Mouse (Mus musculus): ENCODE measurements around the gene Usp6nl. TPM values are rescaled to one million over a fixed set of nuclear protein-coding genes. Genes with fewer than 3 reads are reported as not detected.
A peak's percentile ranks its signal among the peaks of the same experiment; 100 is the strongest.

Gene Usp6nl
- total and polyA plus RNA-seq, 3 experiments: 8.9 to 67.1 (median 24.8) TPM

DNA sequence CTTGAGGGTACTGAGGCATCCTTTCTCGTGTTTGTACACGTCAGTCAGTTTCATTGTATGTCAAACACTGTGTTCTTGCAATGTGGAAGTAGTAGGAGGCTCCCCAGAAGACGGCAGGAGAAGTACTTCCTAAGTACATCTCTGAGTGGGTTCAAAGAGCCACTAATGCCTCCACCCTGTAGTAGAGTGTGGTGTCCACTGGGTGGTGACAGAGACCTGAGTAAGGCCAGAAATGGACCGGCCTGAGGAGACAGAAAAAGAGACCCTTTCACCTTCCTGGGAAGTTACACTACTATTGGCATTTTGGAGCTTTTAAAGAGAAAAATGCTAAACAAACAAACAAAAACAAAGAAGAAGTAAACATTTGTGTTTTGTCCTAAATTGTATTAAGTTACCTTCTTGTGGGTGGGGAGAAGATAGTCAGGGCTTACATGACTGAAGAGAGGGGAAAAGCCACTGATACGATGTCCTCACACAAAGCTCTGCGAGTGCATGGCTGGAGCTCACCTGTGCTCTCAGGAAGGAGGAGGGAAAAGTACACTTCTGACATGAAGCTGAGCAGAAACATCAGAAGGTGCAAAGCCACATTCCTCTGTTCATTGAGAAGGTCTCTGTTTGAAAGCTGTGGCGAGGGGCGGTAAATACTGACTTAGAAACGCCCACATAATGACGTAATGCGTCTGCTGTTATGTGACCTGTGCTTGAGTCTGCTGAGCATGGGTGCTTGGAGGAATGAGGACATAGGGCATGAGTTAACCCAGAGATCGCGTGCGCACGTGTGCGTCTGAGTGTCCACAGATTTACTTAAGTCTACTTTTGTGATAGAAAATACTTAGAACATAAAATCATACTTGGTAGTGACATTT lies 113.9 kb downstream of the Usp6nl start:
- H3K27ac ChIP-seq (ENCODE audit: control insufficient read depth, low read depth, low read length): no peak overlapping the region
- H3K79me2 ChIP-seq (ENCODE audit: control insufficient read depth, insufficient read depth, low read length, poor library complexity): no peaks in the 10 kb centered on the region
- H3K36me3 ChIP-seq (ENCODE audit: control insufficient read depth in 1 of 2, insufficient read depth in 2 of 2, low read length in 2 of 2): peaks cover 0 to 9% of the 10 kb centered on the region in 2 experiments; a peak in 2 of 4 replicates
- DNase-seq (ENCODE audit: low read depth, low spot score): peak; percentile 46
- TF ChIP-seq ETS1 (IDR thresholded peaks at IDR 0.05; ENCODE audit: low read depth, low read length) (no peak), ZC3H11A (IDR thresholded peaks at IDR 0.05; ENCODE audit: low read depth, low read length) (no peak), SMC3 (IDR thresholded peaks at IDR 0.05; ENCODE audit: low read depth, low read length) (peak; percentile 59), UBTF (IDR thresholded peaks at IDR 0.05; ENCODE audit: borderline replicate concordance, insufficient read depth, low read depth, low read length) (no peak), POLR2AphosphoS2 (IDR thresholded peaks at IDR 0.05; ENCODE audit: low read length) (no peak), MEF2A (IDR thresholded peaks at IDR 0.05; ENCODE audit: extremely low read depth, insufficient replicate concordance, low read depth, low read length, poor library complexity, severe bottlenecking) (no peak), RAD21 (IDR thresholded peaks at IDR 0.05; ENCODE audit: low read depth, low read length) (peak; percentile 64), CTCF (IDR thresholded peaks at IDR 0.05 in 2 of 3, conservative IDR thresholded peaks at IDR 0.05 in 1 of 3; ENCODE audit: control insufficient read depth in 1 of 3, insufficient read depth in 1 of 3, low read depth in 2 of 3, low read length in 3 of 3, poor library complexity in 1 of 3, severe bottlenecking in 1 of 3) (peak; percentile 31 to 61 (median 35))
- no peak overlapping the region for H3K4me3 ChIP-seq (ENCODE audit: control insufficient read depth in 1 of 2, insufficient read depth in 1 of 2, low read depth in 2 of 2, low read length in 2 of 2)
- no peaks in the 10 kb centered on the region for H3K27me3 ChIP-seq (ENCODE audit: control insufficient read depth in 1 of 2, insufficient read depth in 2 of 2, low read length in 2 of 2)
- no peak overlapping the region for H3K9ac ChIP-seq (ENCODE audit: control insufficient read depth, low read depth, low read length, poor library complexity, severe bottlenecking)
- H3K4me1 ChIP-seq (ENCODE audit: control insufficient read depth in 1 of 2, insufficient read depth in 2 of 2, low read length in 2 of 2): no peaks in the 10 kb centered on the region
- no peaks in the 10 kb centered on the region for H3K9me3 ChIP-seq (replicated peaks; ENCODE audit: insufficient read depth, low read length)

GRCm38 (mm10) chr2:6441688-6442087 lies 119.2 kb downstream of the Usp6nl start:
- peaks cover 6 to 14% of the 10 kb centered on the region in 2 experiments for H3K4me1 ChIP-seq (ENCODE audit: control insufficient read depth in 1 of 2, insufficient read depth in 2 of 2, low read length in 2 of 2)
- H3K9me3 ChIP-seq (replicated peaks; ENCODE audit: insufficient read depth, low read length): no peaks in the 10 kb centered on the region
- no peak overlapping the region for H3K9ac ChIP-seq (ENCODE audit: control insufficient read depth, low read depth, low read length, poor library complexity, severe bottlenecking)
- DNase-seq (ENCODE audit: low read depth, low spot score): no peak
- no peak overlapping the region for H3K4me3 ChIP-seq (ENCODE audit: control insufficient read depth in 1 of 2, insufficient read depth in 1 of 2, low read depth in 2 of 2, low read length in 2 of 2)
- TF ChIP-seq MAZ (IDR thresholded peaks at IDR 0.05; ENCODE audit: low read depth, low read length): no peak
- no peak for TF ChIP-seq GABPA (IDR thresholded peaks at IDR 0.05; ENCODE audit: low read depth, low read length)
- no peak for TF ChIP-seq ZKSCAN1 (IDR thresholded peaks at IDR 0.05; ENCODE audit: low read depth, low read length)
- TF ChIP-seq KAT2A (conservative IDR thresholded peaks at IDR 0.05; ENCODE audit: low read depth, low read length): no peak
- H3K36me3 ChIP-seq (ENCODE audit: control insufficient read depth in 1 of 2, insufficient read depth in 2 of 2, low read length in 2 of 2): peaks cover 7 to 13% of the 10 kb centered on the region in 2 experiments
- no peaks in the 10 kb centered on the region for H3K27me3 ChIP-seq (ENCODE audit: control insufficient read depth in 1 of 2, insufficient read depth in 2 of 2, low read length in 2 of 2)
- H3K79me2 ChIP-seq (ENCODE audit: control insufficient read depth, insufficient read depth, low read length, poor library complexity): no peaks in the 10 kb centered on the region
- H3K27ac ChIP-seq (ENCODE audit: control insufficient read depth, low read depth, low read length): no peak overlapping the region

- Histone ChIP-seq H3K36me3 (ENCODE audit: control insufficient read depth in 1 of 2, insufficient read depth in 2 of 2, low read length in 2 of 2) (peaks cover 4 to 13% of the 10 kb centered on the region in 2 experiments), H3K79me2 (ENCODE audit: control insufficient read depth, insufficient read depth, low read length, poor library complexity) (no peaks in the 10 kb centered on the region), H3K27me3 (ENCODE audit: control insufficient read depth in 1 of 2, insufficient read depth in 2 of 2, low read length in 2 of 2) (no peaks in the 10 kb centered on the region), H3K9ac (ENCODE audit: control insufficient read depth, low read depth, low read length, poor library complexity, severe bottlenecking) (no peak overlapping the region), H3K9me3 (replicated peaks; ENCODE audit: insufficient read depth, low read length) (no peaks in the 10 kb centered on the region), H3K27ac (ENCODE audit: control insufficient read depth, low read depth, low read length) (0 out of 2 replicates have a peak overlapping the region, but pooled peaks have one; percentile 19), H3K4me1 (ENCODE audit: control insufficient read depth in 1 of 2, insufficient read depth in 2 of 2, low read length in 2 of 2) (peaks cover 6 to 14% of the 10 kb centered on the region in 2 experiments), H3K4me3 (ENCODE audit: control insufficient read depth in 1 of 2, insufficient read depth in 1 of 2, low read depth in 2 of 2, low read length in 2 of 2) (no peak overlapping the region)
- TF ChIP-seq E2F4 (IDR thresholded peaks at IDR 0.05; ENCODE audit: borderline replicate concordance, low read depth, low read length) (no peak), ZNF384 (IDR thresholded peaks at IDR 0.05; ENCODE audit: low read depth, low read length) (no peak), MAFK (IDR thresholded peaks at IDR 0.05; ENCODE audit: borderline replicate concordance, low read depth, low read length) (no peak), RAD21 (IDR thresholded peaks at IDR 0.05; ENCODE audit: low read depth, low read length) (no peak), MXI1 (IDR thresholded peaks at IDR 0.05; ENCODE audit: low read depth, low read length) (no peak)
- peak; percentile 32 for DNase-seq (ENCODE audit: low read depth, low spot score)
These were observed 119.8 kb downstream of the Usp6nl start for GRCm38 (mm10) chr2:6442302-6442701.
